In the genomic region with DNA sequence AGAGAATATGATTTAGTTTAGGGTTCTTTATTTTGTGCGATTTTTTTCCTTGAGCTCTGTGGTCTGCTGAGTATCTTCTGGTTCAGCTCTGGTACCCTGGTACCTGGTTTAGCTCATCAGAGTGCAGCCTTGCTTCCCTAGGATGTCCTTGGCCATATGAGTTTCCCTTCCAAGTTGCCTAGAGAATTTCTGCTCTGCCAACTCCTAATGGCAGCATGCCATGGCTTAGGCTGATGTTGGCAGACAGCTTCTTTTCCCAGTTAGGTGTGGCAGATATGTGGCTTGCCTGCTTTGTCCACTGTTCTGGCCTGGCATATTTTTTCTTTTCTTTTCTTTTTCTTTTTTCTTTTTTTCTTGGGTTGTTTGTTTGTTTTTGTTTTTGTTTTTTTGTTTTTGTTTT, we compare ENCODE assay signal across 9 mouse cellular contexts. TPM values are rescaled to one million over a fixed set of nuclear protein-coding genes. Genes with fewer than 3 reads are reported as not detected.
DNase-seq lines count a peak whose midpoint lies in the region; TF ChIP-seq lines count a peak whose summit lies in the region.
"Had no signal": no experiment of that assay in that cellular context is flagged by ENCODE, and none has a peak within 500 bp of the region (broad histone marks: within the 10 kb centered on the region; RNA-seq: fewer than 3 reads in every experiment).

No protein-coding gene starts in this region.

- H3K27ac ChIP-seq in MEL (ENCODE audit: control insufficient read depth, low read depth, low read length): no peak overlapping the region

- H3K9me3 ChIP-seq in MEL (replicated peaks; ENCODE audit: insufficient read depth, low read length): no peaks in the 10 kb centered on the region

- TF ChIP-seq POLR2A in MEL (IDR thresholded peaks at IDR 0.05; ENCODE audit: control insufficient read depth in 1 of 2, insufficient read depth in 1 of 2, low read depth in 1 of 2, low read length in 2 of 2, poor library complexity in 1 of 2): no peak

- TF ChIP-seq RAD21 in MEL (IDR thresholded peaks at IDR 0.05; ENCODE audit: low read depth, low read length): no peak

- H3K9ac ChIP-seq in MEL (ENCODE audit: control insufficient read depth, low read depth, low read length, poor library complexity, severe bottlenecking): no peak overlapping the region

- peaks cover 1 to 40% of the 10 kb centered on the region in 2 experiments; a peak in 3 of 4 replicates for H3K36me3 ChIP-seq in MEL (ENCODE audit: control insufficient read depth in 1 of 2, insufficient read depth in 2 of 2, low read length in 2 of 2)

- TF ChIP-seq EP300 in MEL (IDR thresholded peaks at IDR 0.05; ENCODE audit: low read depth in 1 of 2, low read length in 2 of 2): no peak

- H3K27me3 ChIP-seq in MEL (ENCODE audit: control insufficient read depth in 1 of 2, insufficient read depth in 2 of 2, low read length in 2 of 2): no peaks in the 10 kb centered on the region

- TF ChIP-seq CTCF in MEL (IDR thresholded peaks at IDR 0.05 in 2 of 3, conservative IDR thresholded peaks at IDR 0.05 in 1 of 3; ENCODE audit: control insufficient read depth in 1 of 3, insufficient read depth in 1 of 3, low read depth in 2 of 3, low read length in 3 of 3, poor library complexity in 1 of 3, severe bottlenecking in 1 of 3): no peak

- peaks cover 19 to 35% of the 10 kb centered on the region in 2 experiments for H3K4me1 ChIP-seq in MEL (ENCODE audit: control insufficient read depth in 1 of 2, insufficient read depth in 2 of 2, low read length in 2 of 2)

- peak; percentile 37 for DNase-seq in MEL (ENCODE audit: low read depth, low spot score)
- DNase-seq in adrenal gland, adult 18-20 months (ENCODE audit: low spot score in 2 of 2): peak; percentile 64 to 69
- peak; percentile 53 to 84 for DNase-seq in frontal cortex, adult 2 months (ENCODE audit: extremely low spot score in 1 of 2, low spot score in 1 of 2)
- peak; percentile 68 for DNase-seq in kidney, postnatal 10 days
- DNase-seq in lung, adult 18-20 months: peak; percentile 76 to 82
- peak; percentile 63 for DNase-seq in testis, postnatal 10 days (ENCODE audit: low spot score)
- DNase-seq in thymus, postnatal 36 days: no peak
- no peak for DNase-seq in spleen, postnatal 14 days (ENCODE audit: low spot score in 2 of 2)

- H3K79me2 ChIP-seq in MEL (ENCODE audit: control insufficient read depth, insufficient read depth, low read length, poor library complexity): peaks cover 31% of the 10 kb centered on the region

- no peak overlapping the region for H3K4me3 ChIP-seq in MEL (ENCODE audit: control insufficient read depth in 1 of 2, insufficient read depth in 1 of 2, low read depth in 2 of 2, low read length in 2 of 2)

TF ChIP-seq in MEL, 35 proteins besides CTCF, POLR2A, EP300 and RAD21:
- no peak for TF ChIP-seq BHLHE40 (IDR thresholded peaks at IDR 0.05; ENCODE audit: borderline replicate concordance, low read depth, low read length)
- 0 out of 2 replicates have a peak, but pooled peaks have one; percentile 10 for TF ChIP-seq ETS1 (IDR thresholded peaks at IDR 0.05; ENCODE audit: low read depth, low read length)

RNA-seq across cellular contexts. Expression of a gene that starts 25.8 kb away (rescaled TPM):
- 34.3 and 35.6 TPM in 2 replicates for total RNA-seq in MEL (2012; rRNA removed)
- polyA plus RNA-seq in MEL (2012; ENCODE audit: insufficient read depth in 1 of 2, insufficient read length in 2 of 2, low read depth in 1 of 2, low replicate concordance in 2 of 2, missing spikeins in 1 of 2): 10 to 100 TPM; 24.2 to 72.2 TPM
- total RNA-seq in adrenal gland, adult 18-20 months (2021): 100 to 1,000 TPM; 125 to 136 TPM
- polyA plus RNA-seq in frontal cortex, adult 2 months (2012; rRNA removed): 35.3 and 40.6 TPM in 2 replicates

RNA-seq across cellular contexts. Expression of a gene that starts 58.0 kb away (rescaled TPM):
- not detected in 2 replicates for total RNA-seq in MEL (2012; rRNA removed)
- polyA plus RNA-seq in MEL (2012; ENCODE audit: insufficient read depth in 1 of 2, insufficient read length in 2 of 2, low read depth in 1 of 2, low replicate concordance in 2 of 2, missing spikeins in 1 of 2): not detected
- total RNA-seq in adrenal gland, adult 18-20 months (2021): 1 to 10 TPM; 1.1 to 1.9 TPM
- polyA plus RNA-seq in frontal cortex, adult 2 months (2012; rRNA removed): 0.08 TPM in 1 of 2 replicates, not detected in the other
- polyA plus RNA-seq: neural tube, embryonic 14.5 days had no signal

Comparison
In these comparisons a context has a peak if more than half of its experiments do, and no peak if none do; other contexts are left out.
1. DNase-seq: peak in MEL (single experiment), adrenal gland, adult 18-20 months (2 of 2), frontal cortex, adult 2 months (2 of 2), kidney, postnatal 10 days (single experiment), lung, adult 18-20 months (2 of 2) and testis, postnatal 10 days (single experiment); none in thymus, postnatal 36 days (0 of 2) and spleen, postnatal 14 days (0 of 2).